Mouse (Mus musculus) myocyte (in vitro differentiated cells): Measurements from ENCODE around the gene Olfr1404. TPM values are rescaled to one million over a fixed set of nuclear protein-coding genes. Genes with fewer than 3 reads are reported as not detected.

Experiments used
- H3K27me3 ChIP-seq: one replicate; pipeline ENCODE4 v1.6.1; 2011; ENCODE audit not compliant: control insufficient read depth, insufficient read depth, insufficient read length
- H3K36me3 ChIP-seq: one replicate; pipeline ENCODE4 v1.6.1; 2011; ENCODE audit not compliant: control insufficient read depth, insufficient read depth
- H3K4me2 ChIP-seq: one replicate; pipeline ENCODE4 v1.6.1; 2011; ENCODE audit warnings: low read depth, control low read depth
- H3K4me3 ChIP-seq: one replicate; pipeline ENCODE4 v1.5.1; 2011; ENCODE audit warnings: mild to moderate bottlenecking, control low read depth, moderate library complexity
- H3K79me2 ChIP-seq: one replicate; pipeline ENCODE4 v1.6.1; 2011; ENCODE audit not compliant: control insufficient read depth, insufficient read depth
- H3ac ChIP-seq: one replicate; pipeline ENCODE4 v1.6.1; 2011; ENCODE audit not compliant: control insufficient read depth, insufficient read length
- CEBPB ChIP-seq: IDR thresholded peaks from 2 replicates; pipeline ENCODE4 v1.6.1; 2011; ENCODE audit warnings: mild to moderate bottlenecking, moderate library complexity; ENCODE audit not compliant: poor library complexity, insufficient read depth, severe bottlenecking
- E2F4 ChIP-seq: IDR thresholded peaks from one replicate; pipeline ENCODE4 v1.6.1; 2011; ENCODE audit warnings: mild to moderate bottlenecking, control low read depth, moderate library complexity; ENCODE audit not compliant: insufficient read depth
- MAX ChIP-seq: IDR thresholded peaks from one replicate; pipeline ENCODE4 v1.6.1; 2011; ENCODE audit warnings: low read depth, mild to moderate bottlenecking, control low read depth
- MYOD1 ChIP-seq, 3 experiments: IDR thresholded peaks; one replicate each; pipeline ENCODE4 v1.6.1; 2011; ENCODE audit warnings: control low read depth in 2 of 3, low read depth in 2 of 3, mild to moderate bottlenecking in 2 of 3, moderate library complexity in 1 of 3; ENCODE audit not compliant: insufficient read length in 2 of 3, control insufficient read depth in 1 of 3
- MYOG ChIP-seq, 3 experiments: IDR thresholded peaks; one replicate each; pipeline ENCODE4 v1.6.1; 2011; ENCODE audit warnings: control low read depth in 2 of 3, low read depth in 2 of 3, mild to moderate bottlenecking in 2 of 3; ENCODE audit not compliant: insufficient read length in 2 of 3, control insufficient read depth in 1 of 3, insufficient read depth in 1 of 3
- POLR2A ChIP-seq: IDR thresholded peaks from one replicate; pipeline ENCODE4 v1.6.1; 2011; ENCODE audit warnings: low read depth, mild to moderate bottlenecking, control low read depth, moderate library complexity; ENCODE audit not compliant: insufficient read length
- POLR2AphosphoS2 ChIP-seq: IDR thresholded peaks from one replicate; pipeline ENCODE4 v1.6.1; 2011; ENCODE audit warnings: low read depth, control low read depth; ENCODE audit not compliant: insufficient read length
- REST ChIP-seq: IDR thresholded peaks from one replicate; pipeline ENCODE4 v1.6.1; 2011; ENCODE audit warnings: mild to moderate bottlenecking, control low read depth, moderate library complexity; ENCODE audit not compliant: insufficient read depth, insufficient read length
- SRF ChIP-seq: IDR thresholded peaks from one replicate; pipeline ENCODE4 v1.6.1; 2011; ENCODE audit warnings: low read depth; ENCODE audit not compliant: control insufficient read depth, insufficient read length
- TCF12 ChIP-seq: IDR thresholded peaks from one replicate; pipeline ENCODE4 v1.6.1; 2011; ENCODE audit warnings: mild to moderate bottlenecking, control low read depth; ENCODE audit not compliant: poor library complexity, insufficient read depth, severe bottlenecking
- TCF3 ChIP-seq: IDR thresholded peaks from one replicate; pipeline ENCODE4 v1.6.1; 2011; ENCODE audit warnings: low read depth, control low read depth; ENCODE audit not compliant: insufficient read length
- USF1 ChIP-seq: IDR thresholded peaks from one replicate; pipeline ENCODE4 v1.6.1; 2011; ENCODE audit warnings: low read depth, mild to moderate bottlenecking, control low read depth, moderate library complexity
- polyA plus RNA-seq: library from polyadenylated mRNA; unstranded; fragments of >200 nt; fragmentation: generic; extraction: Trizol; gene quantifications from one replicate; pipeline ENCODE4 v1.2.1, GENCODE M21; 2012; ENCODE audit warnings: missing spikeins

Gene Olfr1404
- not detected for polyA plus RNA-seq

DNA sequence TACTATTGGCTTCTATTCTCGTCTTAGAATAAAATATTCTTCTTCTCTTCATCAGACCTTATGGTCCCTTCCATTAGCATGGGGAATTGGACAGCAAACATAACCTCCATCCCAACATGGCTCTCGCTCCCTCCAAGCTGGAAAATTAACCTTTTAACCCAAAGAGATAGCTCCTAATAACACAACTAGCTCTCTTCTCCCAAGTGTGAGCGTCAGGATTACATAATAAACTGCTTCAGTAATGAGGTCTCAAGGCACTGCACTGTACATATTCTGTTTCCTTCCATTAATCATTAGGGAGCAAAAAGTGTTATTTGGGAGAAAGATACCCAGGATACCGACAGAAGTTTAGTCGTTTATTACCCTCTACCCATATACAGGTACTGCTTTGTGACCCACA, at the start of gene Olfr1404:
Olfr1404 (plus strand) TSS at position 301 of the 400 bp plus-strand sequence.
- Histone ChIP-seq H3K4me2 (no peak within 1 kb of the TSS), H3K27me3 (no peaks in the 10 kb centered on the region), H3K36me3 (no peaks in the 10 kb centered on the region), H3ac (no peak within 1 kb of the TSS), H3K4me3 (no peak within 1 kb of the TSS), H3K79me2 (no peaks in the 10 kb centered on the region)
- TF ChIP-seq MYOD1 (IDR thresholded peaks at IDR 0.05; ENCODE audit: control insufficient read depth in 1 of 3, insufficient read length in 2 of 3, low read depth in 2 of 3) (no peak), TCF12 (no peak), REST (no peak), SRF (no peak), POLR2AphosphoS2 (no peak), MAX (no peak), CEBPB (no peak), POLR2A (no peak), MYOG (IDR thresholded peaks at IDR 0.05; ENCODE audit: control insufficient read depth in 1 of 3, insufficient read depth in 1 of 3, insufficient read length in 2 of 3, low read depth in 2 of 3) (no peak), TCF3 (no peak), E2F4 (no peak), USF1 (no peak)

DNA sequence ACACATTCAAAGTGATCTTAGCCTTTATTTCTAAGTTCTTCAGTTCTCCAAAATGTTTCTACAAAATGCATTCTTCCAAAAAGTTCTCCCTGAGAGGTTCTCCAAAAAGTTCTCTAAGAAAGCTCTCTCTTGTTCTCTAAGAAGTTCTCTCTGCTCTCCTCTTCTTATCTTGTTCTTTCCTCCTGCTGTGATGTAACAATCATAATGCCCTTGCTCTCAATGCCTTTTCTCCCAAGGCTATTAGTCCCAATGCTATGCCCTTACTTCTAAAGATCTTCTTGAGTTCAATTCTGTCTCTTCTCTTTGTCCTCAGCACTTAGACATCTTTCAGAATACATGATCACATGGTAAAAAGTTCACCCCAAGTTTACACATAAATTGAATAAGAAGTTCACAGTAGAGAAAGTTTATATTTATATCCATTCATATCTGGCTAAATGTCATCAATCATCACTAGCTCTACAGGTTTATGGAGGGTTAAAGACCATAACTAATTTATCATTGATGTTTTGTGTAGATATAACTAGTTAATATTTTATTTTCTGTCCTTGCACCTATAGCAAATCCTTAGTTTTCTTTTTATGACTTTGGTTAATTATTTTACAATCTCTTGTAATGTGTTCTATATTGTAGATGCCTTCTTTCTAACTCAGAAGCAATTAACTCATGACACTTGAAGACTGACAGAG, 37.9 kb upstream of the Olfr1404 start:
- no peak overlapping the region for H3K4me2 ChIP-seq
- H3K4me3 ChIP-seq = no peak overlapping the region
- H3K79me2 ChIP-seq = no peaks in the 10 kb centered on the region
- no peak overlapping the region for H3ac ChIP-seq
- no peaks in the 10 kb centered on the region for H3K36me3 ChIP-seq
- no peaks in the 10 kb centered on the region for H3K27me3 ChIP-seq
- TF ChIP-seq REST = no peak
- TF ChIP-seq POLR2A = no peak
- TF ChIP-seq POLR2AphosphoS2 = no peak

DNA sequence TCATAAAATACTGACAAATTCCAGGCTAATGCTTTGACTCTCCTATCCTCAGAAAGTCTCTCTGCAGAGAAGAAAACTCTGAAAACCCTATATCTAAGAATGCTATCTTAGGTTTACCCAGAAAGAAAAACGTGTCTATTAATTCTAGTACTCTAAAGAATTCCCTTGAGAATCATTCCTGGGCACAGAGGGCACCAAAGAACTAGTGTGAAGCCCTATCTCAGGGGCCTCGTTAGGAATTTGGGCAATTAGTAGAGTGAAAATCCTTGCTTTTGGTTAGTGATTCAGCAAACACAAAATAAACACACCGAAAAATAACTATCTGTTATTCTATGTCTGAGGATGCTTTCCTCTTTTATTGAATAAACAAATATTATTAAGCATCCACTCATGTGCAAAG, 21.7 kb upstream of the Olfr1404 start, which contains the start of gene Olfr1406:
Olfr1406 (minus strand) TSS at position 101 of the 400 bp plus-strand sequence.
- Histone ChIP-seq H3K36me3 (no peaks in the 10 kb centered on the region), H3K79me2 (no peaks in the 10 kb centered on the region), H3K27me3 (no peaks in the 10 kb centered on the region), H3ac (no peak within 1 kb of the TSS), H3K4me2 (no peak within 1 kb of the TSS), H3K4me3 (no peak within 1 kb of the TSS)
- TF ChIP-seq REST (no peak), CEBPB (no peak), MAX (no peak), TCF12 (no peak), E2F4 (no peak), SRF (no peak), TCF3 (no peak)

DNA sequence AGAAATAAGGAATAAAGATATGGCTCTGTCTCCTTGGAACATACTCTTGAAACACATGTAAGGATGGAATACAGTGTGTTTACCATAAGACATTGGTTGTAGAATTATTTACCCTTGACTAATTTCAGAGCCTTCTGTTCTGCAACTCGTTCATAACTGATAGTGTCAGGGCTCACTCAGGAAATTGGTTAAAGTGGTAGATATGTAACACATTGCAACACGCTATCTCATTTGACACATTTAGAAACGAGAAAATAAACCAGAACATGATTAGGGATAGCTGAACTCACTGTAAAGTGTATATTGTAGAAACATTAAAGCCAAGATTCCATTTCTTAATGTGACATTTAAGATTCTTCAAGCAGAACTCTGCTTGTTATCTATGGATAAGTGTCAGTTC, 20.1 kb upstream of the Olfr1404 start:
- Histone ChIP-seq H3ac (no peak overlapping the region), H3K4me3 (no peak overlapping the region), H3K79me2 (no peaks in the 10 kb centered on the region), H3K27me3 (no peaks in the 10 kb centered on the region), H3K4me2 (no peak overlapping the region), H3K36me3 (no peaks in the 10 kb centered on the region)
- TF ChIP-seq MYOG (IDR thresholded peaks at IDR 0.05; ENCODE audit: control insufficient read depth in 1 of 3, insufficient read depth in 1 of 3, insufficient read length in 2 of 3, low read depth in 2 of 3) (no peak), POLR2A (no peak), MAX (no peak), CEBPB (no peak), USF1 (no peak), MYOD1 (IDR thresholded peaks at IDR 0.05; ENCODE audit: control insufficient read depth in 1 of 3, insufficient read length in 2 of 3, low read depth in 2 of 3) (no peak), TCF12 (no peak), REST (no peak), POLR2AphosphoS2 (no peak), E2F4 (no peak), TCF3 (no peak), SRF (no peak)

DNA sequence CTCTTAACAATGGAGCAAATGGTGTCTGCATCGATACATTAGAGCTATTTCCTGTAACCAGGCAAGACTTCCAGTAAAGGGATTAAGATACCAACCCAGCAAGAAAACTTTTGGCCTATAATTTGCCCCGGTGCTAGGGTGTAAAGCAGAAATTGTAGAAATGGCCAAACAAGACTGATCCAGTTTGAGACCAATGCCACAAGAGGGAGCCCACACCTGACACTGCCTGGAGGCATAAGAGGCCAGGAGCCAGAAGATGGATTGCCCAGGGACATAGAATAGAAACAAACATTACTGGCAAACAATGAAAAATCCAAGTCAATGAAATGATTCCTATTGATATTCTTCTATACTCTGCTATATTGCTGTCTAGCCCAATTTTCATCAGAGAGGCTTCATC, 15.8 kb upstream of the Olfr1404 start:
- TF ChIP-seq SRF = no peak
- no peak for TF ChIP-seq MYOG (IDR thresholded peaks at IDR 0.05; ENCODE audit: control insufficient read depth in 1 of 3, insufficient read depth in 1 of 3, insufficient read length in 2 of 3, low read depth in 2 of 3)
- TF ChIP-seq USF1 = no peak
- no peak for TF ChIP-seq TCF12
- Histone ChIP-seq H3ac (no peak overlapping the region), H3K36me3 (no peaks in the 10 kb centered on the region), H3K4me2 (no peak overlapping the region), H3K27me3 (no peaks in the 10 kb centered on the region), H3K79me2 (no peaks in the 10 kb centered on the region), H3K4me3 (no peak overlapping the region)
